In the genomic region with DNA sequence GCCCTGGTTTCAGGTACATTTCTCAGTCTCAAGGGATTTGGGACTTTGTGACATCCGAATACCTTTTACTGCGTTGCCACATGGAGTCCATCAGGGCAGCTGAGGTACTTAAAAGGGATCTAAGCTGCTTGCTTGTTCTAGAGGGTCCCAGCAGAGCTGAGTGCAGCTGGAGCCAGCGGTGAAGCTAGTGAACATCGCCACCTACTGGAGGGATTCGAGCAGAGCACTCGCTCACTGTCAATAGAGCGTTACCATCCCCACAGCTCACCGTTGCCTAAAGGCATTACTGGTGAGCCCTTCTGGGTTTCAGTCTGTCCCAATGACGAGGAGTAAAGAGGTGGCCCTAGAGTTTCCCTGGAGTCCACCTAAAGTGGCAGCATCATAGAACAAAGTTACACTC, we compare ENCODE assay signal across 7 mouse cellular contexts. TPM values are rescaled to one million over a fixed set of nuclear protein-coding genes. Genes with fewer than 3 reads are reported as not detected.
A peak's percentile ranks its signal among the peaks of the same experiment; 100 is the strongest.
DNase-seq lines count a peak whose midpoint lies in the region; ATAC-seq and TF ChIP-seq lines count a peak whose summit lies in the region.

No protein-coding gene starts in this region.

- no peak for TF ChIP-seq POLR2A in ES-Bruce4 (IDR thresholded peaks at IDR 0.05; ENCODE audit: insufficient read depth, low read length)

- no peaks in the 10 kb centered on the region for H3K36me3 ChIP-seq in ES-Bruce4 (ENCODE audit: control insufficient read depth, insufficient read depth, low read length, poor library complexity, severe bottlenecking)
- peaks cover 5% of the 10 kb centered on the region for H3K36me3 ChIP-seq in embryonic facial prominence, embryonic 10.5 days (replicated peaks)
- H3K36me3 ChIP-seq in heart, postnatal 0 days (replicated peaks; ENCODE audit: control insufficient read depth, insufficient read depth, low read length) = peaks cover 14% of the 10 kb centered on the region; the same call in 1 of the 2 replicates
- H3K36me3 ChIP-seq in lung, embryonic 14.5 days (ENCODE audit: insufficient read depth) = 0 out of 2 replicates have a peak, but pooled peaks cover under 1% of the 10 kb centered on the region

- peak; percentile 42 for DNase-seq in adipocyte (ENCODE audit: low spot score)
- DNase-seq in embryonic facial prominence, embryonic 10.5 days (ENCODE audit: low spot score) = peak; percentile 88
- DNase-seq in heart, postnatal 0 days (ENCODE audit: low spot score) = peak; percentile 36
- DNase-seq in kidney, postnatal 14 days = peak; percentile 78
- DNase-seq in lung, embryonic 14.5 days = peak; percentile 95
- DNase-seq in ovary, postnatal 36 days (ENCODE audit: low spot score) = peak; percentile 65

- H3K27ac ChIP-seq in ES-Bruce4 (ENCODE audit: insufficient read depth, low read length) = no peak overlapping the region
- no peak overlapping the region for H3K27ac ChIP-seq in embryonic facial prominence, embryonic 10.5 days (replicated peaks)
- no peak overlapping the region for H3K27ac ChIP-seq in heart, postnatal 0 days (ENCODE audit: low read depth)
- no peak overlapping the region for H3K27ac ChIP-seq in lung, embryonic 14.5 days (ENCODE audit: low read depth)

- peak; percentile 82 for ATAC-seq in heart, postnatal 0 days (ENCODE audit: insufficient read depth, low read depth)
- peak; percentile 93 for ATAC-seq in lung, embryonic 14.5 days (ENCODE audit: insufficient read depth)

- no peaks in the 10 kb centered on the region for H3K9me3 ChIP-seq in ES-Bruce4 (replicated peaks; ENCODE audit: control insufficient read depth, insufficient read depth, low read length, poor library complexity, severe bottlenecking)
- 0 out of 2 replicates have a peak, but pooled peaks cover 5% of the 10 kb centered on the region for H3K9me3 ChIP-seq in embryonic facial prominence, embryonic 10.5 days
- H3K9me3 ChIP-seq in heart, postnatal 0 days (replicated peaks; ENCODE audit: control insufficient read depth, low read length) = peaks cover 7% of the 10 kb centered on the region
- no peaks in the 10 kb centered on the region for H3K9me3 ChIP-seq in lung, embryonic 14.5 days (ENCODE audit: low read depth, low read length)

- no peak overlapping the region for H3K9ac ChIP-seq in ES-Bruce4 (ENCODE audit: low read depth, poor library complexity, severe bottlenecking)
- H3K9ac ChIP-seq in heart, postnatal 0 days (replicated peaks; ENCODE audit: low read depth, low read length) = no peak overlapping the region
- H3K9ac ChIP-seq in lung, embryonic 14.5 days = no peak overlapping the region

- no peaks in the 10 kb centered on the region for H3K27me3 ChIP-seq in ES-Bruce4 (ENCODE audit: control insufficient read depth, insufficient read depth, low read length, poor library complexity, severe bottlenecking)
- H3K27me3 ChIP-seq in embryonic facial prominence, embryonic 10.5 days (replicated peaks; ENCODE audit: low read depth, poor library complexity, severe bottlenecking) = no peaks in the 10 kb centered on the region
- H3K27me3 ChIP-seq in heart, postnatal 0 days (ENCODE audit: control insufficient read depth, insufficient read depth, low read length) = no peaks in the 10 kb centered on the region
- no peaks in the 10 kb centered on the region for H3K27me3 ChIP-seq in lung, embryonic 14.5 days (ENCODE audit: insufficient read depth, low read length)

- H3K4me2 ChIP-seq in heart, postnatal 0 days (ENCODE audit: low read depth, low read length) = no peak overlapping the region
- H3K4me2 ChIP-seq in lung, embryonic 14.5 days = no peak overlapping the region

- H3K4me3 ChIP-seq in ES-Bruce4 (ENCODE audit: low read depth, low read length) = no peak overlapping the region
- no peak overlapping the region for H3K4me3 ChIP-seq in embryonic facial prominence, embryonic 10.5 days
- no peak overlapping the region for H3K4me3 ChIP-seq in heart, postnatal 0 days (ENCODE audit: low read depth, low read length)
- H3K4me3 ChIP-seq in lung, embryonic 14.5 days (ENCODE audit: low read depth, low read length) = no peak overlapping the region

- TF ChIP-seq EP300 in ES-Bruce4 (IDR thresholded peaks at IDR 0.05; ENCODE audit: insufficient read depth, low read depth, low read length) = no peak
- no peak for TF ChIP-seq EP300 in heart, postnatal 0 days (IDR thresholded peaks at IDR 0.05; ENCODE audit: low read depth)

- H3K4me1 ChIP-seq in ES-Bruce4 (ENCODE audit: control insufficient read depth, insufficient read depth, low read length) = peaks cover under 1% of the 10 kb centered on the region
- peaks cover 14% of the 10 kb centered on the region for H3K4me1 ChIP-seq in embryonic facial prominence, embryonic 10.5 days
- no peaks in the 10 kb centered on the region for H3K4me1 ChIP-seq in heart, postnatal 0 days (ENCODE audit: control insufficient read depth, insufficient read depth)
- H3K4me1 ChIP-seq in lung, embryonic 14.5 days (ENCODE audit: insufficient read depth) = no peaks in the 10 kb centered on the region

- TF ChIP-seq CTCF in ES-Bruce4 (IDR thresholded peaks at IDR 0.05; ENCODE audit: low read depth, low read length) = peak; percentile 98
- peak; percentile 91 for TF ChIP-seq CTCF in heart, postnatal 0 days (IDR thresholded peaks at IDR 0.05; ENCODE audit: low read depth)
- TF ChIP-seq CTCF in lung, embryonic 14.5 days (IDR thresholded peaks at IDR 0.05; ENCODE audit: low read depth) = peak; percentile 97

- 4% methylated on average over 9 of the region's 9 CpGs for WGBS in embryonic facial prominence, embryonic 10.5 days
- WGBS in heart, postnatal 0 days = 10% methylated on average over 9 of the region's 9 CpGs
- 4% methylated on average over 9 of the region's 9 CpGs for WGBS in lung, embryonic 14.5 days

RNA-seq across cellular contexts. Expression of gene Morc3, which starts 46.1 kb away (rescaled TPM):
- 152 TPM in 2 replicates for polyA plus RNA-seq in ES-Bruce4 (2011; ENCODE audit: insufficient read depth, insufficient read length, low read depth, missing spikeins)
- polyA plus RNA-seq in embryonic facial prominence, embryonic 10.5 days (2016; fragmentation: Nextera tagmentation; extraction: Ambion mirVana) = 29.1 and 31.5 TPM in 2 replicates
- total RNA-seq in heart, postnatal 0 days (2014; rRNA removed; ENCODE audit: low replicate concordance) = 35.5 and 38.8 TPM in 2 replicates
- polyA plus RNA-seq in heart, postnatal 0 days (2015; fragmentation: Nextera tagmentation; extraction: Ambion mirVana) = 14.7 and 20.2 TPM in 2 replicates
- 35.1 and 36.0 TPM in 2 replicates for polyA plus RNA-seq in lung, embryonic 14.5 days (2014; fragmentation: Nextera tagmentation; extraction: Ambion mirVana)

Comparison
In these comparisons a context has a peak if more than half of its experiments do, and no peak if none do; other contexts are left out.
1. DNase-seq: peak in every context shown above with its lines; median percentile 95 in lung, embryonic 14.5 days; 88 in embryonic facial prominence, embryonic 10.5 days; 78 in kidney, postnatal 14 days; 65 in ovary, postnatal 36 days; 42 in adipocyte; 36 in heart, postnatal 0 days.